Mouse (Mus musculus) heart, embryonic 12.5 days (tissue): ENCODE data around the gene 1700123L14Rik. TPM values are rescaled to one million over a fixed set of nuclear protein-coding genes. Genes with fewer than 3 reads are reported as not detected.
"Not testable (repeated sequence)": the region's sequence is repeated elsewhere in the genome, so short reads cannot be mapped to it uniquely, and the experiment has no call there.

Source experiments
- ATAC-seq: fragments of 200-750 bp; cut with Nextera tagmentation; 2 replicates; pipeline ENCODE4 v1.8.0; 2017; ENCODE audit warnings: moderate TSS enrichment, moderate library complexity; ENCODE audit not compliant: insufficient number of reproducible peaks, low FRiP score
- H3K27ac ChIP-seq: fragments of 300-500 bp; sonication (generic); 2 replicates; pipeline ENCODE4 v1.5.1; 2016; ENCODE audit warnings: mild to moderate bottlenecking, moderate library complexity; ENCODE audit not compliant: poor library complexity, severe bottlenecking
- H3K27me3 ChIP-seq: fragments of 300-500 bp; sonication (generic); replicated peaks from 2 replicates; pipeline ENCODE4 v1.6.1; 2016; ENCODE audit warnings: mild to moderate bottlenecking, moderate library complexity
- H3K36me3 ChIP-seq: fragments of 300-500 bp; sonication (generic); 2 replicates; pipeline ENCODE4 v1.6.1; 2016; ENCODE audit warnings: mild to moderate bottlenecking, moderate library complexity
- H3K4me1 ChIP-seq: fragments of 300-500 bp; sonication (generic); replicated peaks from 2 replicates; pipeline ENCODE4 v1.6.1; 2016; ENCODE audit warnings: mild to moderate bottlenecking
- H3K4me2 ChIP-seq: fragments of 300-500 bp; sonication (generic); 2 replicates; pipeline ENCODE4 v1.6.1; 2016; ENCODE audit warnings: mild to moderate bottlenecking, moderate library complexity
- H3K4me3 ChIP-seq: fragments of 300-500 bp; sonication (generic); 2 replicates; pipeline ENCODE4 v1.5.1; 2016; ENCODE audit warnings: mild to moderate bottlenecking
- H3K9ac ChIP-seq: fragments of 300-500 bp; sonication (generic); 2 replicates; pipeline ENCODE4 v1.6.1; 2016; ENCODE audit warnings: mild to moderate bottlenecking, moderate library complexity
- H3K9me3 ChIP-seq: fragments of 300-500 bp; sonication (generic); replicated peaks from 2 replicates; pipeline ENCODE4 v1.6.1; 2016; ENCODE audit warnings: mild to moderate bottlenecking, moderate library complexity
- WGBS: fragments of 180-500 bp; shearing (Covaris S2); methylation state at CpG from one replicate; pipeline ENCODE4 v1.1.7; 2016; 5-methylcytosine and 5-hydroxymethylcytosine counted together
- polyA plus RNA-seq: library from polyadenylated mRNA; unstranded; fragments of >200 nt; fragmentation: Nextera tagmentation; extraction: Ambion mirVana; gene quantifications from 2 replicates; pipeline ENCODE4 v1.2.1, GENCODE M21; 2016

The 1700123L14Rik gene
- not detected in 2 replicates for polyA plus RNA-seq

DNA sequence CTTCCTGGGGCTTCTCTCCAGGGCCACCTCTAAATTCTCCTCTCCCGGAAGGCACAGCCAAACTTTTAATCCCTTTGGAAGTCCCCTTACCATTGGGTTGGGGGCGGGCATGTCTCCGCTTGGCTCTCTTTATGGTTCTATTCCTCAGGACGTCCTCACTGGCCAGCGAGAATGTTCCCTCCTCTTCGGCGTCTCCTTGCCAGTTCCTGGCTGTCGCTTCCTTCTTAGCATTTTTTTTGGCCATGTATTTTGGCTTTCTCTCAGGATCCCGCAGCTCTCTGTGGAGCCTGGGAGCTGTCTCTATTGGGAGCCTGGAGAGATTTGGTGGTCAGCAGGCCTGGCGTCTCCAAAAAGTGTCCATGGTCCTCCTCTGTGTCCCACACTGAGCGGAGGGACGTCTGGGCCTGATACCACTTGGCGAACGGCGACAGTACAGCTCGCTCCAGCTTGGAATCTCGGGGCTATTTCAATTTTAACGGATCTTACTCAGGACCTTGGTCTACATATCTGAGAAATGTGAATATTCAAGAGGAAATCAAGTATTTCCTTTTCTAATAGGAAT, at the start of gene 1700123L14Rik:
1700123L14Rik (minus strand) TSS at position 426 of the 562 bp plus-strand sequence.
- Histone ChIP-seq H3K27ac (no peak within 1 kb of the TSS), H3K9me3 (no peaks in the 10 kb centered on the region), H3K4me1 (no peaks in the 10 kb centered on the region), H3K9ac (no peak within 1 kb of the TSS), H3K4me2 (no peak within 1 kb of the TSS), H3K36me3 (no peaks in the 10 kb centered on the region), H3K27me3 (no peaks in the 10 kb centered on the region), H3K4me3 (no peak within 1 kb of the TSS)
- WGBS: 75% methylated on average over 18 of the region's 18 CpGs
- no peak for ATAC-seq

GRCm38 (mm10) chr6:96205395-96205794, 39.4 kb upstream of the 1700123L14Rik start:
- H3K4me2 ChIP-seq: no peak overlapping the region
- no peak overlapping the region for H3K9ac ChIP-seq
- no peaks in the 10 kb centered on the region for H3K9me3 ChIP-seq
- H3K4me1 ChIP-seq: no peaks in the 10 kb centered on the region
- 89% methylated on average over 2 of the region's 2 CpGs for WGBS
- no peak overlapping the region for H3K4me3 ChIP-seq
- H3K27me3 ChIP-seq: no peaks in the 10 kb centered on the region
- no peak for ATAC-seq
- H3K27ac ChIP-seq: no peak overlapping the region
- H3K36me3 ChIP-seq: no peaks in the 10 kb centered on the region

- not testable (repeated sequence) for ATAC-seq, H3K4me1 ChIP-seq, H3K36me3 ChIP-seq, H3K9me3 ChIP-seq, H3K4me3 ChIP-seq, H3K27ac ChIP-seq, H3K4me2 ChIP-seq, H3K9ac ChIP-seq, H3K27me3 ChIP-seq
- WGBS: 75% methylated on average over 2 of the region's 2 CpGs
Observed at GRCm38 (mm10) chr6:96198991-96199390, 32.9 kb upstream of the 1700123L14Rik start.

DNA sequence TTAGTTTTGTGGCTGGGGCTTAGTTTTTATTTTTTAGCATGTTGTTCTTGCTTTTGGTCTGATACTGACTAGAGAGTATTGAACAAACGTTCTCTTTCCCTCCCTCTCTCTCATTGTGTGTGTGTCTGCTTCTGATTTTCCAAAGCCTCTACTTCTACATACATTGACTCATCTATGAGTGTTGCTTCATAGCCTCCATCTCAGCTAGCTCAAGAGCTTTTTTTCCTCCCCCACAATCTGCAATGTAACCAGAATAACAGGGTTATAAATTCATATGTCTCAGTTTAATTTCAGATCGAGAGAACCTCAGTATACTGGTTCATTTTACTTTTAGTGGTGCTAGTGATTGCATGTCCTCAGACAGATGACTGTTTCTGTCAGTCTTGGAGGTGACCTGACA, 20.5 kb upstream of the 1700123L14Rik start:
- H3K27ac ChIP-seq: no peak overlapping the region
- H3K4me2 ChIP-seq: no peak overlapping the region
- H3K9me3 ChIP-seq: no peaks in the 10 kb centered on the region
- no peak overlapping the region for H3K4me3 ChIP-seq
- no peak overlapping the region for H3K9ac ChIP-seq
- 76% methylated on average over 2 of the region's 2 CpGs for WGBS
- H3K36me3 ChIP-seq: no peaks in the 10 kb centered on the region
- no peaks in the 10 kb centered on the region for H3K4me1 ChIP-seq
- no peak for ATAC-seq
- H3K27me3 ChIP-seq: no peaks in the 10 kb centered on the region

DNA sequence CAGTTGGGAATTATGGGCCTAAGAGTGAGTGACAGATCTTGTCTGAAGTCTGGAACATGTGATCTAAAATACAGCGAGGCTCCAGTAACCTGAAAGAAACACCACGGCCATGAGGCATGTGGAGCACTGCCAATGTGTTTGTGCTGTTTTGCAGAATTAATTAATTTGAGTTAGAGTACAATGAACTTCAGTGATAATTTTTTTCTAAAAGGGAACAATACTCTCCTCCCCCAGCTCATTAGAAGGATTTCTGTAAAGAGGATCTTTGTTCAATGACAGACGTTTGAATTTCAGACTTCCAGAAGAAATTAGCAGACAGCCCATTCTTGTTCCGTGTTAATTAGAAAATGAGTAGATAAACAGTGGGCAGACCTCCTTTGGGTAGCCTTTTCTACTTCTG, 17.3 kb upstream of the 1700123L14Rik start:
- Histone ChIP-seq H3K36me3 (no peaks in the 10 kb centered on the region), H3K4me2 (no peak overlapping the region), H3K27me3 (no peaks in the 10 kb centered on the region), H3K9me3 (no peaks in the 10 kb centered on the region), H3K4me1 (no peaks in the 10 kb centered on the region), H3K27ac (no peak overlapping the region), H3K9ac (no peak overlapping the region), H3K4me3 (no peak overlapping the region)
- ATAC-seq: no peak
- WGBS: 73% methylated on average over 4 of the region's 4 CpGs

DNA sequence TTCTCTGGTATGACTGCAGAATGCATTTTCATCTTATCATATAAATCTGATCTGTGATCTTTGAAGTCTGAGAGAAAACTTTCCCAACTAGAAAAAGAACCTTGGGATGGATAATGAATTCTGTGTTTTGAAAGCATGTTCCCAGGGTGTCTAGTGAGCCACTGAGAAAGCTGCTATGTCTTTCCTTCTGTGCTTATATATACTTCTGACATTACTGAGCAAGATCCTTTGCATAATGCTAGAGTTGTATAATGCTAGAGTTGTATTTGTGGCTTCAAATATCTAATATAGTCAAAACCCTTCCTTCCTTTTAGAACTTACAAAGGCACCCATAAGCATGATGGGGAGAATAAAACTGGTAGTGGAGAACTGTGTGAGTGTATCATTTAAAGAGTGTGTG, 12.5 kb upstream of the 1700123L14Rik start:
- Histone ChIP-seq H3K4me3 (no peak overlapping the region), H3K36me3 (no peaks in the 10 kb centered on the region), H3K9me3 (no peaks in the 10 kb centered on the region), H3K4me1 (no peaks in the 10 kb centered on the region), H3K9ac (no peak overlapping the region), H3K4me2 (no peak overlapping the region), H3K27ac (no peak overlapping the region), H3K27me3 (no peaks in the 10 kb centered on the region)
- no peak for ATAC-seq

DNA sequence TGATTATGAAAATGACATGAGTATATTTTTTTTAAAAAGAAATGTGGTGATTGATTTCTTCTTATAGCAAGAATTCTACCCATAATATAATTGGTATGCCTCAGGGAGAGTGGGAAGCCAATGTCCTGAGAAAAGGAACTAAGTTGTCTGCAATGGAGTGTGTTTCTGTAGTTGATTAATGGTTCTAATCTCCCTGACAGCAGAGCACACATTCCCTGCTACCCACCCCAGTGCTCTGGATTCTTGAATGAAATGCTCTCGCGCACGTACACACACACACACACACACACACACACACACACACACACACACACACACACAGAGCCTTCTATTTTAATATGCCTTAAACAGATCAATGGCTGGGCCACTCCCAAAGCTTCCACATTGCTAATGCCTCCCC, 7.6 kb upstream of the 1700123L14Rik start:
- H3K27me3 ChIP-seq: no peaks in the 10 kb centered on the region
- WGBS: 68% methylated on average over 3 of the region's 3 CpGs
- no peak for ATAC-seq

DNA sequence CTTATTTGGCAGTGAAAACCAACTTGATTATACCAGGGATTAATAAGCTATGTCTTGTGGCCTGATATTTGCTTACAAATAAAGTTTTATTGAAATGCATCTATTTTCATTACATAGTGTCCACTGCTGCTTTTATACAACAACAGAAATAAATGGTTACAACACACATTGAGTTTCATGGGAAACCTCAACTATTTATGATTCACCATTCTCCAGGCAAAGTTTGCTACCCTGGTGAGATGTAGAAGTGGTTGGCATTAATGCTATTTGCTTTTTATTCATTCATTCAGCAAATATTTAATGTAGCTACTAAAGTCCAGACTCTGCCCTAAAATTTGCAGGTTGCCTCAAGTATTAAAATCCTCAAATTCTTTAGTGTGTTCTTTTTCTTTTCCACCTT, 988 bp upstream of the 1700123L14Rik start:
- Histone ChIP-seq H3K36me3 (no peaks in the 10 kb centered on the region), H3K9ac (no peak overlapping the region), H3K4me2 (no peak overlapping the region), H3K9me3 (no peaks in the 10 kb centered on the region), H3K4me3 (no peak overlapping the region), H3K27me3 (no peaks in the 10 kb centered on the region), H3K4me1 (no peaks in the 10 kb centered on the region), H3K27ac (no peak overlapping the region)
- no peak for ATAC-seq

More for the DNA sequence above, 7.6 kb upstream of the 1700123L14Rik start:
- Histone ChIP-seq H3K4me3 (no peak overlapping the region), H3K4me2 (no peak overlapping the region), H3K9ac (no peak overlapping the region), H3K9me3 (no peaks in the 10 kb centered on the region), H3K27ac (no peak overlapping the region), H3K4me1 (no peaks in the 10 kb centered on the region), H3K36me3 (no peaks in the 10 kb centered on the region)

DNA sequence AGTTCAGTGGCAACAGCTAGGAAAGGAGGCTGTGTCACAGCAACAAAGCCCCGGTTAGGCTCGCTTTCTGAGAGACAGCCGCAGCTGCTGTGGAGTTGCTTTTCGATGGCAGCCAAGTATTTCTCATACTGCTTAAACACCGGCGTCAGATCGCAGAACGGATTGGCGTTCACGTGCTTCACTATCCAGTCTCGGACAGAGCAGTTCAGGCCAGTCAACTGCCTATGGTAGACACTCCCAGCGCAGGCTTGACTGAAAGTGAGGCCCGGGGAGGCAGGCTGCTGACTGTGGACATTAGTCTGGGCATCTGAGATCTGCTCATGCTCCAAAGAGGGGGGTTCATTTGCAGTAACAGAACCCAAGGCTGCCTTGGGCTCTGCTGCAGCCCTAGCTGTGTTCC, 640 bp downstream of the 1700123L14Rik start:
- H3K4me2 ChIP-seq: no peak overlapping the region
- H3K27me3 ChIP-seq: no peaks in the 10 kb centered on the region
- no peak for ATAC-seq
- H3K9ac ChIP-seq: no peak overlapping the region
- no peaks in the 10 kb centered on the region for H3K36me3 ChIP-seq
- H3K27ac ChIP-seq: no peak overlapping the region
- no peak overlapping the region for H3K4me3 ChIP-seq
- H3K9me3 ChIP-seq: no peaks in the 10 kb centered on the region
- WGBS: 86% methylated on average over 13 of the region's 13 CpGs
- H3K4me1 ChIP-seq: no peaks in the 10 kb centered on the region

DNA sequence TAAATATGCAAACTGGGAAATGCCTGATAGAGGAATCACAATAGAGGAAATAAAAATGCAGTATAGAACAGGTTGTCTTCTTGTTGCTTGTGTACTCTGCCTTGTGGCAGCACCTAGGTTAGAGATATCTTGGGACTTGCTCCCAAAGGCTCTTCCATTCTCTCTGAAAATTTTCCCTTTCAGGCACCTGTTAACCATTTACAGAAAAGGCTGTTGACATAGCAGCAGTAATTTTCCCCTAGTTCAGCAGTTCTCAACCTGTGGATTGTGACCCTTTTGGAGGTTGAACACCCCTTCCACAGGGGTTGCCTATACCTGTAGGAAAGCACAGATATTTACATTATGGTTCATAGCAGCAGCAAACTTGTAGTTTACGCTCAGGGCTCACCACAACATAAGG, 22.7 kb downstream of the 1700123L14Rik start:
- Histone ChIP-seq H3K4me2 (no peak overlapping the region), H3K4me1 (no peaks in the 10 kb centered on the region), H3K9ac (no peak overlapping the region), H3K9me3 (no peaks in the 10 kb centered on the region), H3K36me3 (no peaks in the 10 kb centered on the region), H3K27ac (no peak overlapping the region), H3K4me3 (no peak overlapping the region), H3K27me3 (no peaks in the 10 kb centered on the region)
- 83% methylated on average over 1 of the region's 1 CpGs for WGBS
- no peak for ATAC-seq

GRCm38 (mm10) chr6:96116534-96117272, 49.3 kb downstream of the 1700123L14Rik start:
- peak overlapping the region; percentile 74 for H3K4me3 ChIP-seq
- peak overlapping the region; percentile 98 for H3K4me2 ChIP-seq
- peaks cover 4% of the 10 kb centered on the region; the same call in 1 of the 2 replicates for H3K27me3 ChIP-seq
- no peaks in the 10 kb centered on the region for H3K9me3 ChIP-seq
- H3K4me1 ChIP-seq: no peaks in the 10 kb centered on the region
- ATAC-seq: peak; percentile 42; the same call in 1 of the 2 replicates
- 1% methylated on average over 32 of the region's 32 CpGs for WGBS
- H3K9ac ChIP-seq: peak overlapping the region; percentile 64
- H3K36me3 ChIP-seq: no peaks in the 10 kb centered on the region
- H3K27ac ChIP-seq: no peak overlapping the region

DNA sequence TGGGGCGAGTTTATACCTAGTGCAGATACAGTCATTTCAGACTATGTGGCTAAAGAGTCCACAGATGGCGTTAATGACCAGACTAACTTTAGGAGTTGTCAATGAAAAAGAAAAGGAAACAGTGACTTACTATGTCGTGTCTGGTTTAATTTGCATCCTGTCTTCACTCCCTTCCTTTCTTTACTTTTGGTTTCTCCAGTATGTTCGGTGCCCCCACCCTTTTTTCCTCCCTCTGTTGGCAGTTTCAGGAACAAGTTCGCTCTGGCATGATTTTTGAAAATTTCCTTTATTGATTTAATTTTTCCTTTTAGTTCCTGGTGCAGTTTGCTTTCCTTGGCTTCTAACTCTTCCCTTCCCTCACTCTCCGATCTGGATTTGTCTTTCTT, 49.9 kb downstream of the 1700123L14Rik start:
- H3K4me1 ChIP-seq: no peaks in the 10 kb centered on the region
- H3K27me3 ChIP-seq: peaks cover 4% of the 10 kb centered on the region; the same call in 1 of the 2 replicates
- no peaks in the 10 kb centered on the region for H3K36me3 ChIP-seq
- no peak overlapping the region for H3K27ac ChIP-seq
- H3K4me2 ChIP-seq: peak overlapping the region; percentile 98
- H3K9me3 ChIP-seq: no peaks in the 10 kb centered on the region
- peak overlapping the region; percentile 64 for H3K9ac ChIP-seq
- H3K4me3 ChIP-seq: peak overlapping the region; percentile 74
- no peak for ATAC-seq
- WGBS: 20% methylated on average over 6 of the region's 6 CpGs
